Mouse (Mus musculus): ENCODE results near the gene Zc3h10.
"Not testable (repeated sequence)": the region's sequence is repeated elsewhere in the genome, so short reads cannot be mapped to it uniquely, and the experiment has no call there.

Gene Zc3h10

GRCm38 (mm10) chr10:128555567-128555966 is 8.0 kb upstream of the Zc3h10 start:
- not testable (repeated sequence) for DNase-seq (ENCODE audit: low read depth, low spot score)

DNA sequence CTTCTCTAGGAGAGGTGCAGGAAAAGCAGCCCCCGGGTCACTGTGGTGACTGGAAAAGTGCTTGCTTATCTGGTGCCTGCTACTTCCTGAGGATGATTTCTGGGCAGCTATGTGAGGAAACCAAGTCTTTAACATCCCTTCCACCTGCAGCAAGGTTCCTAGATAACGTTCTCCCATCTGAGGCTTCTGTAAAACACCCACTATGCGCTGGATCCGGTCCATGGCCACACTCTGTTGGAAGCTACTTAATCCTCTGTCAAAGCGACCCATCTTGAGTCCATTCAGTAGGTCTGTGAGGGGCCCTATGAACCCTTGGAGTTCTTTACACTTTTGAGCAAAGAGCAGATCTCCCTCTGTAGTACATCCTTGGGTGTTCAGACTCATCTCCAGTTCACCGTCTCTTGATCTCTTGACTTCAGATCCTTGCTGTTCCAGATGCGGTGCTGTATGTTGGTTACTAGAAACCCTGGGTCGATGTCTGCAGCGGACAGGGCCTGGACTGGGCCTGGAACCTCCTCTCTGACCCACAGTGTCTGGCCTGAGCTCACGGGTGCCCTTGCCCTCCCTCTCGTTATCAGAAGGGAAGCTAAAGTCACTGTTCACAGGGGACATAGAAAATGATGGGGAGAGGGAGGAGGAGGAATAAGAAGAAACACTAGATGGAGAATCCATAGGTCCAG is 2.7 kb upstream of the Zc3h10 start:
- not testable (repeated sequence) for DNase-seq (ENCODE audit: low read depth, low spot score)

- DNase-seq (ENCODE audit: low read depth, low spot score) = not testable (repeated sequence)
Measured at GRCm38 (mm10) chr10:128549682-128550057, 2.1 kb upstream of the Zc3h10 start.

DNA sequence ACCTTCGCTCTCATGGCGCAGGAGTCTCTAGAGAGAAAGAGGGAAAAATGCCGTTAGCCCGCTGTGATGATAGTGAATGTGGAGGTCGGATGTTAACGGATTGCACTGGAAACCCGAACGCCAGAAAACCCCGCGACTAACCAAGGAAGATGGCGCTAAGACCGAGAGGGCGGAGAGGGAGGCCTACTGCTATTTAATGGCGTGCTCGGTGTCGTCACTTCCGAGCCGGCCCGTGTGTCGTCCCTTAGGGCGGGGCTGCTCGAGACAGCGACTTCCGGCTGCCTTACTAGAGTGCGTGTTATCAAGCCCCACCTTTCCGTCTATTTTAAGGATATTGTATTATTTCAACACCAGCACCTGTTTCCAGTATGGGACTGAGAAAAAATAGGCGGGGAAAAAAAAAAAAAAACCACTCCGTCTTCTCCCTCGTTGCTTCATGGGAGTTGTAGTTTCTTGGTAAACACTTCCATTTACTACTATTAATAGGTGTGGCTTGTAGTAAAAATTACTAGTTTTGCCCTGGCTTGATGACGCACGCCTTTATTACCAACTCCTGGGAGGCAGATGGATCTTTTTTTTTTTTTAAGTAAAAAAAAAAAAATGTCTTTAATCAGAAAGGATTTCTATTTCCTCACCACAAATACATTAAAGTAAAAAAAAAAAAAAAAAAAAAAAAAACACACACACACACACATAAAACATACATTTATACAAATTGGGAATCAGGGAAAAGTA is 1.5 kb upstream of the Zc3h10 start, which contains the start of gene Rpl41:
Gene Rpl41, minus strand, starts transcription at position 359 of the 735 bp plus-strand sequence.
- peak; percentile 99 for DNase-seq (ENCODE audit: low read depth, low spot score)

- DNase-seq (ENCODE audit: low read depth, low spot score) = not testable (repeated sequence)
Measured at GRCm38 (mm10) chr10:128548051-128548791, 647 bp upstream of the Zc3h10 start.

DNA sequence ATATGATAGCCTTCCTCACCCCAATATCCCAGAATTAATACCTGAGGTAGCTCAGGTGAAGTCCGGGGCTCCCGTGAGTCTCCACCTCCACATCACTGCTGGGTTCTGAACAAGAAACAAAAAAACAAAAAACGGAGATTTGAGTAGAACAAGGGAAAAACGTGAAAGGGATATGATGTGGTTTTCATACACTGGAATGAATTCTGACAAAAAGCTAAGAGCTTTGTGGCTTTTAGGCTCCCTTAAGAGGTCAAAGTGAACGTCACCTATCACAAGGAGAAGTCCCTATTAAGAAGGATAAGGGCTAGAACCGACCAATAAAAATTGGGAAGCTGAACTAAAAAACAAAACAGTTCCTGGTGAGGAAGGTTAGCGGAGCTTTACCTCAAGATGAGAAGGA is 787 bp downstream of the Zc3h10 start:
- no peak for DNase-seq (ENCODE audit: low read depth, low spot score)

DNA sequence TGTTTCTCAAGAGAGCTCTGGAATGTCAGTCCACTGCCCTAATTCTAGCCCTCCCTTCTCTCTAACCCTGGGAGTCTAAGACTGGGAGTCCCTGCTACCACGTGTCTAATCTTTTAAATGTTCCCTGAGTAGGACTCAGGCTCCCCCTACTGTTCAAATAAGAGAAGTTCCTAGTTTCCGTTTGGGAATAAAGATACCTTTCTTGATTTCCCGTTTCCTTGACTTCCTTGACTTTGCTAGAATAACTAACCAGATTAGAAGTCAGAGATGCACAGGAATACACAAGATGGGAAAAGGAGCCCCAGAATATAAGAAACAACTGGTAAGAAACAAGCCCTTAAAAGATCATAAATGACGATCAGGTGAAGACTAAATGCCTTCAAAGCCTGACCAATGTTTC is 1.2 kb downstream of the Zc3h10 start:
- peak; percentile 73 for DNase-seq (ENCODE audit: low read depth, low spot score)

DNA sequence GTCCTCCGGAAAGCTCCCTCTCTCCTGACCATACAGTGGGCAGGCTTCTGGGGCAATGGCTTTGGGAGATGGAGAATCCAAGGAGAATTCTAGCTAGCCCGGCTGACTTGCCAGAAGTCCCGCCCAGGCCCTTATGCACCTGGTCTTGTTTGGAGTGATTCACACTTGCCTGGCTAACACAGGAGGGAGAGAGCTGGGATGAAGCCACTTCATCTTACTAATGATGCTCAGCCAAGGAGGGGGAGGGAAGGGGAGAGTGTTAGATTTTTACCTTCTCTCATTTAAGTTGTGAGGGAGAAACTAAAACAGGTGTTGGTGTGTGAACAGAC is 2.0 kb downstream of the Zc3h10 start:
- DNase-seq (ENCODE audit: low read depth, low spot score) = no peak

GRCm38 (mm10) chr10:128544674-128545569 is 2.7 kb downstream of the Zc3h10 start:
- DNase-seq (ENCODE audit: low read depth, low spot score) = no peak

DNA sequence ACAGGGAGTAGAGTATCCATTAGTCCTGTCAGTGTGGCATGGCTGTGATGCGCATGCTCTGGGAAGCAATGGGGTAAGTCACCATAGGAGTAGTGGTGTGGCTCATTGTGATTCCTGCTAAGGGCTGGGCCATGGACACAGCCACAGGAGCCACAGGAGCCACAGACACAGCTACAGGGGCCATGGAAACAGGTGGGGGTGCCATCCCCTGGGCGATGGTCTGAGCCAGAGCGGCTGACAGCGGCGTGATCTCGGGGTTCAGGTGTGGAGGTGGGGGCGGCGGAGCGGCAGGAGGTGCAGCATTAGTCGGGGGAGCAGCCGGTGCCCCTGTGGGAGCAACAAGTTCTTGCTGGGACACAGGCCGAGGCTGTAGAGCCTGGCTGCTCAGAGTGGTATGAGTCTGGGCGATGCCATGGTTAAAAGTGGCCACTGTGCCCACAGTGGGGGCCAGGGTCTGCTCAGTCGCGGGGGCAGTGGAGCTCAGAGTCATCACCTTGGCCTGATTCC is 3.4 kb downstream of the Zc3h10 start:
- no peak for DNase-seq (ENCODE audit: low read depth, low spot score)

- DNase-seq (ENCODE audit: low read depth, low spot score) = peak; percentile 44
Measured at GRCm38 (mm10) chr10:128543100-128543499, 4.5 kb downstream of the Zc3h10 start.

- no peak for DNase-seq (ENCODE audit: low read depth, low spot score)
Measured at GRCm38 (mm10) chr10:128538340-128538870, 9.2 kb downstream of the Zc3h10 start.

DNA sequence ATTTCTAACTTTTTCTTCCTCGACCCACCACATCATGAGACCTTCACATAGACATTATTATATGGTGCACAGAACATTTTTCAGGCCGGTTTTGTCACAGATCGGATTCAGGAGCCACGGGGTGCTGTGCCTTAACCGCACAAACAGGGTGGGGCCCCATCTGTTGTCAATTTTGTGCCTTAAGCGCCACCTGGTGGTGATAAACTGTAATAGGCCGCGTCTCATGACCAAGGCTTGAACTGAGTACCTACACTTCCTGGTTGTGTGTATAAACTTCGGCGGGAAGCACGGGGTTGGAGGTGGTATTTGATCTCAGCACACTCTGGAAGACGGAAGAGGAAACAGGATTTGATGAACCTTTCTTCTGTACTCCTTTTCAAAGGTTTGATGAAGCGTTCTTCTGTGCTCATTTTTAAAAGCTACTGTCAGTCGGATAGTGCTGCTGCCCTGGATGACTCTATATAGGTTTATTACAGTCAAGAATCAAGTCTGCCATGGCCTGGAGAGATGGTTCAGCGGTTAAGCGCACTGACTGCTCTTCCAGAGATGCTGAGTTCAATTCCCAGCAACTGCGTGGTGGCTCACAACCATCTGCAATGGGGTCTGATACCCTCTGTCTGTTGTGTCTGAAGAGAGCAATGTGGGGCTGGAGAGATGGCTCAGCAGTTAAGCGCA is 11.2 kb downstream of the Zc3h10 start:
- peak; percentile 93 for DNase-seq (ENCODE audit: low read depth, low spot score)

DNA sequence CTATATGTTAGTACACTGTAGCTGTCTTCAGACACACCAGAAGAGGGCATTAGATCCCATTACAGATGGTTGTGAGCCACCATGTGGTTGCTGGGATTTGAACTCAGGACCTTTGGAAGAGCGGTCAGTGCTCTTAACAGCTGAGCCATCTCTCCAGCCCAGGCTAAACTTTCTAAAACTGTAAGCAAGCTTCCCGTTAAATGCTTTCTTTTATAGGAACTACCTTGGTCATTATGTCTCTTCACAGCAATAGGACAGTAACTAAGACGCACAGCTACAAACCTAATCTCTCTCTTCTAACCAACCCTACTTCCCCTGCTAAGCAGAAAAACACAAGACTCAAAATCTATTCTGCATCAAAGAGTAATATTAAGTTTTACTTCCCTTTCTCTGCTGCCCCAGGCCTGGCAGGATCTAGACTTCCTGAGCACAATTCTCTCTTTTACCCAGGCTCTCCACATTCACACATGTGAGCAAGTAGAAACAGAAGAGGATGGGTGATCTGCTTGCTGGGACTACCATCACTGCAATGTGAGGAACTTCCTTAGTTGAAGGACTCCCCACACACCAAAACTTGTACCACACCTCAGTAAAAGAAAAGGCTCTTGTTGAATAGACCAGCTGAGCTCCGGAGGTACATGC is 11.8 kb downstream of the Zc3h10 start:
- DNase-seq (ENCODE audit: low read depth, low spot score) = peak; percentile 17

DNA sequence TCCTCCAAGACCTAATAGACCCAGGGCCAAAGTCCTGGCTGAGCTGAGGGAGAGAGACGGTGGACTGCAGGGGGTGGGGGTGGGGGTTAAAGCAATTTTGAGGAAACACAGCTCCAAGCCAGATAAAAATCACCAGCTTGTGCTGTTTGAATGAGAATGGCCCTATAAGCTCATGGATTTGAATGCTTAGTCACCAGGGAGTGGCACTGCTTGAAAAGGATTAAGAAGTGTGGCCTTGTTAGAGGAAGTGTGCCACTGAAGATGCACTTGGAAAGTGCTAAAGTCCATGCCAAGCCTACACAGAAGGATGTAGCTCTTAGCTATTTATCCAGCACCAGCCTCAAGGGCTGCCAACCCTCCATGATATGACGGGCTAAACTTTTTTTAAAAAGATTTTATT is 12.4 kb downstream of the Zc3h10 start:
- no peak for DNase-seq (ENCODE audit: low read depth, low spot score)

DNA sequence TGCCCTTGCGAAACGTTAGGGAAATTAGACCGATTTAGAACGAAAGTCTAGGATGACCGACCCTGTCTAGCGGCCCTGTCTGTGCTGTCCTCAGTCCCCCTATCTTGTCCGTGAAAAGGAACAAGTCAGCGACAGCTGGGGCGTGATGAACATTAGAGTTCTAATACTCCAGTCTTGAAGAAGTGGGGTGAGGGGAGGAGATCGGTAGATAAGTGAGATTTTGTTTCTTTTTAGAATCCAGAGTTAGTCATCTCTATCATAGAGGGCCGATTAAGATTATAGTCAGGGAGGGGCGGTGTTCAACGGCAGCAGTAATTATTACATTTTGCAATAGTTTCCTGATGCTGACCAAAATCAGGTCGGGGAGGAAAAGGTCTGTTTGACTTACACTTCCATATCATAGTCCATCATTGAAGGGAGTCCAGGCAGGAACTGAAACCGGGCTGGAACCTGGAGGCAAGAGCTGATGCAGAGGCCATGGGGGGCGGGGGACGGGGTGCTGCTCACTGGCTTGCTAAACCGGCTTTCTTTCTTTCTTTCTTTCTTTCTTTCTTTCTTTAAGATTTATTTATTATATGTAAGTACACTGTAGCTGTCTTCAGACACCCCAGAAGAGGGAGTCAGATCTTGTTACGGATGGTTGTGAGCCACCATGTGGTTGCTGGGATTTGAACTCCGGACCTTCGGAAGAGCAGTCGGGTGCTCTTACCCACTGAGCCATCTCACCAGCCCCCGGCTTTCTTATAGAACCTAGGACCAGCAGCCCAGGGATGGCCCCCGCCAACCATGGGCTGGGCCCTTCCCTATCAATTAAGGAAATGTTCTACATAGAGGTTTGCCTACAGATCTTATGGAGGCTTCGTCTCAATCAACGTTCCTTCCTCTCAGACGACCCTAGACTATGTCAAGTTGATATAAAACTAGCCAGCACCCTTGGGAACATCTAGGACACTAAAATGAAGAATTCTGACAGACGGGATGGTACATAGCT is 20.9 kb downstream of the Zc3h10 start:
- no peak for DNase-seq (ENCODE audit: low read depth, low spot score)

DNA sequence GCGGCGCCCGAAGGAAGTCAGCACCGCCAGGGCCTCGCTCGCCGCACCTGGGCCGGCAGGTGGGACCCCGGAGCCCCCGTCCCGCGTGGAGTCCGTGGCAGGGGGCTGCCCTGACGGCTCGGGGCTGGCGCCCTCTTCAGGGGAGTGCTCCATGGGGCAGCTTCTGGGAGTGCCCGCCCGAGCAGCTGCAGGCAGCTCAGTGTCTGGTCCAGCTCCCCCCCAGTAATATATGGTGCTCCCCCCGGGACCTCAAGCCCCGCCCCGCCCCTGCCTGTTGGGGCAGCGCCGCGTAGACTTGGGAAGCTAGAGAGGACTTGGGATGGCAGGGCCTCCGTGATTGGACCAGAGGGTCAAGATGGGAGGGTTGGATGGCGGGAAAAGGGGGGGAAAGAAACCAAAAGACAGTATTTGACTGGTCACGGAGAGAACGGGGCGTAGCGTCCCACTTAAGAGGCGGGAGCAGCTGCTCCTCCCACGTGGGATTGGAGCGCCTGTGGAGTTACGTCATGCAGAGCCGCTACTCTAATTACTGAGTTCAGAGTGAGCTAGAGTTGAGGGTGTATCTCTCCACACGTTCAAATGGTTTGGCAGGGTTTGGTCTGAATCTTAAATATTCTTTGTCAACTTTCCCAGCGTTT is 21.8 kb downstream of the Zc3h10 start, which contains the start of gene Esyt1:
Gene Esyt1, minus strand, starts transcription at position 201 of the 638 bp plus-strand sequence.
- DNase-seq (ENCODE audit: low read depth, low spot score) = peak; percentile 100

All from brain, adult 2 months (tissue).